Mouse (Mus musculus) heart, embryonic 16.5 days (tissue): Measurements from ENCODE around the gene Ccdc103. TPM values are rescaled to one million over a fixed set of nuclear protein-coding genes. Genes with fewer than 3 reads are reported as not detected.

Source experiments
- ATAC-seq: fragments of 200-750 bp; cut with Nextera tagmentation; replicated peaks from 2 replicates; pipeline ENCODE4 v1.8.0; 2017; ENCODE audit warnings: moderate number of reproducible peaks; ENCODE audit not compliant: insufficient read depth, low FRiP score; ENCODE audit errors: extremely low read depth
- H3K27ac ChIP-seq: fragments of 300-500 bp; sonication (generic); 2 replicates; pipeline ENCODE4 v1.5.1; 2014; ENCODE audit warnings: mild to moderate bottlenecking, low read length, control low read depth, moderate library complexity
- H3K27me3 ChIP-seq: fragments of 300-500 bp; sonication (generic); 2 replicates; pipeline ENCODE4 v1.6.1; 2014; ENCODE audit warnings: low read length, mixed read lengths; ENCODE audit not compliant: control insufficient read depth, insufficient read depth
- H3K36me3 ChIP-seq: fragments of 300-500 bp; sonication (generic); 2 replicates; pipeline ENCODE4 v1.6.1; 2014; ENCODE audit not compliant: control insufficient read depth, insufficient read depth
- H3K4me1 ChIP-seq: fragments of 300-500 bp; sonication (generic); 2 replicates; pipeline ENCODE4 v1.6.1; 2014; ENCODE audit warnings: low read length, mixed read lengths; ENCODE audit not compliant: control insufficient read depth, insufficient read depth
- H3K4me2 ChIP-seq: fragments of 300-500 bp; sonication (generic); 2 replicates; pipeline ENCODE4 v1.6.1; 2014; ENCODE audit warnings: low read depth, mild to moderate bottlenecking, control low read depth, low read length
- H3K4me3 ChIP-seq: fragments of 300-500 bp; sonication (generic); 2 replicates; pipeline ENCODE4 v1.5.1; 2014; ENCODE audit warnings: mild to moderate bottlenecking, control low read depth, low read length
- H3K9ac ChIP-seq: fragments of 300-500 bp; sonication (generic); 2 replicates; pipeline ENCODE4 v1.6.1; 2014; ENCODE audit warnings: low read length, control low read depth
- H3K9me3 ChIP-seq: fragments of 300-500 bp; sonication (generic); replicated peaks from 2 replicates; pipeline ENCODE4 v1.6.1; 2016; ENCODE audit warnings: low read length; ENCODE audit not compliant: control insufficient read depth
- WGBS: fragments of 180-500 bp; shearing (Covaris S2); extraction: QIAGEN DNeasy Blood & Tissue Kit; methylation state at CpG from one replicate; pipeline ENCODE4 v1.1.7; 2014; 5-methylcytosine and 5-hydroxymethylcytosine counted together
- polyA plus RNA-seq: library from polyadenylated mRNA; unstranded; fragments of >200 nt; fragmentation: Nextera tagmentation; extraction: Ambion mirVana; gene quantifications from 2 replicates; pipeline ENCODE4 v1.2.1, GENCODE M21; 2015

Gene Ccdc103
- polyA plus RNA-seq, 1 experiment from 2014 or later, result 0.77 TPM

GRCm38 (mm10) chr11:102884616-102885219 is 3.7 kb downstream of the Ccdc103 start, which contains the start of gene Fam187a:
TSS of gene Fam187a (plus strand) at chr11:102885169.
- Histone ChIP-seq H3K9ac (no peak within 1 kb of the TSS), H3K9me3 (no peaks in the 10 kb centered on the region), H3K4me2 (no peak within 1 kb of the TSS), H3K27ac (no peak within 1 kb of the TSS), H3K4me1 (peaks cover 23% of the 10 kb centered on the region), H3K4me3 (no peak within 1 kb of the TSS), H3K27me3 (no peaks in the 10 kb centered on the region; the same call in 1 of the 2 replicates), H3K36me3 (no peaks in the 10 kb centered on the region)
- no peak for ATAC-seq
- WGBS, result 45% methylated on average over 10 of the region's 10 CpGs

GRCm38 (mm10) chr11:102887433-102887832 is 6.4 kb downstream of the Ccdc103 start:
- H3K27ac ChIP-seq, result no peak overlapping the region
- H3K4me1 ChIP-seq, result peaks cover 12% of the 10 kb centered on the region
- no peaks in the 10 kb centered on the region for H3K9me3 ChIP-seq
- no peaks in the 10 kb centered on the region; the same call in 1 of the 2 replicates for H3K27me3 ChIP-seq
- no peaks in the 10 kb centered on the region for H3K36me3 ChIP-seq
- WGBS, result 76% methylated on average over 5 of the region's 5 CpGs
- no peak for ATAC-seq
- H3K4me2 ChIP-seq, result no peak overlapping the region
- H3K9ac ChIP-seq, result no peak overlapping the region
- no peak overlapping the region for H3K4me3 ChIP-seq

GRCm38 (mm10) chr11:102888135-102888534 is 7.1 kb downstream of the Ccdc103 start:
- Histone ChIP-seq H3K4me2 (no peak overlapping the region), H3K27me3 (peaks cover under 1% of the 10 kb centered on the region), H3K36me3 (no peaks in the 10 kb centered on the region), H3K9me3 (no peaks in the 10 kb centered on the region), H3K27ac (no peak overlapping the region), H3K4me1 (peaks cover 12% of the 10 kb centered on the region), H3K9ac (no peak overlapping the region), H3K4me3 (no peak overlapping the region)
- no peak for ATAC-seq
- 55% methylated on average over 3 of the region's 3 CpGs for WGBS

GRCm38 (mm10) chr11:102890096-102890495 is 9.1 kb downstream of the Ccdc103 start:
- ATAC-seq, result no peak
- Histone ChIP-seq H3K36me3 (no peaks in the 10 kb centered on the region), H3K4me2 (no peak overlapping the region), H3K4me3 (no peak overlapping the region), H3K9me3 (no peaks in the 10 kb centered on the region), H3K27ac (no peak overlapping the region), H3K27me3 (peaks cover 18% of the 10 kb centered on the region), H3K9ac (no peak overlapping the region), H3K4me1 (peaks cover 5% of the 10 kb centered on the region)
- WGBS, result 67% methylated on average over 5 of the region's 5 CpGs

- Histone ChIP-seq H3K27ac (no peak overlapping the region), H3K9me3 (no peaks in the 10 kb centered on the region), H3K27me3 (peaks cover 24% of the 10 kb centered on the region), H3K9ac (peak overlapping the region; percentile 66), H3K4me3 (peak overlapping the region; percentile 41), H3K4me2 (peak overlapping the region; percentile 72), H3K4me1 (peaks cover 3% of the 10 kb centered on the region; the same call in 1 of the 2 replicates), H3K36me3 (no peaks in the 10 kb centered on the region)
- peak; percentile 76 for ATAC-seq
- 2% methylated on average over 43 of the region's 43 CpGs for WGBS
Measured at GRCm38 (mm10) chr11:102893015-102893651, 12.1 kb downstream of the Ccdc103 start.

GRCm38 (mm10) chr11:102894716-102895115 is 13.7 kb downstream of the Ccdc103 start:
- H3K36me3 ChIP-seq, result no peaks in the 10 kb centered on the region
- H3K4me2 ChIP-seq, result no peak overlapping the region
- H3K27ac ChIP-seq, result no peak overlapping the region
- peaks cover 3% of the 10 kb centered on the region; the same call in 1 of the 2 replicates for H3K4me1 ChIP-seq
- peaks cover 24% of the 10 kb centered on the region for H3K27me3 ChIP-seq
- no peak for ATAC-seq
- WGBS, result 88% methylated on average over 4 of the region's 4 CpGs
- no peak overlapping the region for H3K9ac ChIP-seq
- no peaks in the 10 kb centered on the region for H3K9me3 ChIP-seq
- no peak overlapping the region for H3K4me3 ChIP-seq

- Histone ChIP-seq H3K27me3 (peaks cover 24% of the 10 kb centered on the region), H3K9me3 (no peaks in the 10 kb centered on the region), H3K4me2 (no peak overlapping the region), H3K36me3 (no peaks in the 10 kb centered on the region), H3K9ac (no peak overlapping the region), H3K4me3 (no peak overlapping the region), H3K4me1 (peaks cover 3% of the 10 kb centered on the region; the same call in 1 of the 2 replicates), H3K27ac (no peak overlapping the region)
- WGBS, result 49% methylated on average over 9 of the region's 9 CpGs
- ATAC-seq, result no peak
Measured at GRCm38 (mm10) chr11:102895779-102896178, 14.8 kb downstream of the Ccdc103 start.

- 69% methylated on average over 20 of the region's 20 CpGs for WGBS
- H3K27me3 ChIP-seq, result peaks cover 24% of the 10 kb centered on the region
- no peak overlapping the region for H3K9ac ChIP-seq
- no peak overlapping the region for H3K27ac ChIP-seq
- no peaks in the 10 kb centered on the region for H3K9me3 ChIP-seq
- H3K4me3 ChIP-seq, result no peak overlapping the region
- H3K4me1 ChIP-seq, result peaks cover 3% of the 10 kb centered on the region; the same call in 1 of the 2 replicates
- ATAC-seq, result no peak
- no peaks in the 10 kb centered on the region for H3K36me3 ChIP-seq
- no peak overlapping the region for H3K4me2 ChIP-seq
Measured at GRCm38 (mm10) chr11:102896641-102897040, 15.6 kb downstream of the Ccdc103 start.

- ATAC-seq, result no peak
- WGBS, result 75% methylated on average over 9 of the region's 9 CpGs
- Histone ChIP-seq H3K9me3 (no peaks in the 10 kb centered on the region), H3K4me2 (no peak overlapping the region), H3K4me3 (no peak overlapping the region), H3K27ac (no peak overlapping the region), H3K9ac (no peak overlapping the region), H3K36me3 (no peaks in the 10 kb centered on the region), H3K27me3 (peaks cover 21% of the 10 kb centered on the region), H3K4me1 (peaks cover under 1% of the 10 kb centered on the region; the same call in 1 of the 2 replicates)
Measured at GRCm38 (mm10) chr11:102898408-102898807, 17.4 kb downstream of the Ccdc103 start.
